Mouse (Mus musculus): ENCODE measurements around the gene Tsks. TPM values are rescaled to one million over a fixed set of nuclear protein-coding genes. Genes with fewer than 3 reads are reported as not detected.

Tsks gene
- polyA plus RNA-seq, 1 experiment from 2014 or later: not detected

Other genes with a start within 250 kb of the Tsks start
- gene Izumo2, start 234.5 kb upstream of the Tsks start, polyA plus RNA-seq (2014; fragmentation: Nextera tagmentation; extraction: Ambion mirVana): not detected in 2 replicates
- 30.9 and 36.1 TPM in 2 replicates for gene Vrk3, start 194.8 kb upstream of the Tsks start, polyA plus RNA-seq (2014; fragmentation: Nextera tagmentation; extraction: Ambion mirVana)
- 0.51 and 0.61 TPM in 2 replicates for gene Zfp473, start 192.2 kb upstream of the Tsks start, polyA plus RNA-seq (2014; fragmentation: Nextera tagmentation; extraction: Ambion mirVana)
- gene Nup62, start 127.1 kb upstream of the Tsks start, polyA plus RNA-seq (2014; fragmentation: Nextera tagmentation; extraction: Ambion mirVana): 41.5 and 41.7 TPM in 2 replicates
- 0.77 and 0.91 TPM in 2 replicates for gene Il4i1, start 126.8 kb upstream of the Tsks start, polyA plus RNA-seq (2014; fragmentation: Nextera tagmentation; extraction: Ambion mirVana)
- 1.8 and 1.9 TPM in 2 replicates for gene Atf5, start 126.5 kb upstream of the Tsks start, polyA plus RNA-seq (2014; fragmentation: Nextera tagmentation; extraction: Ambion mirVana)
- 33.4 and 61.6 TPM in 2 replicates for gene Akt1s1, start 94.2 kb upstream of the Tsks start, polyA plus RNA-seq (2014; fragmentation: Nextera tagmentation; extraction: Ambion mirVana)
- gene Tbc1d17, start 94.1 kb upstream of the Tsks start, polyA plus RNA-seq (2014; fragmentation: Nextera tagmentation; extraction: Ambion mirVana): 44.5 and 53.5 TPM in 2 replicates
- 19.4 and 22.7 TPM in 2 replicates for gene Pnkp, start 86.1 kb upstream of the Tsks start, polyA plus RNA-seq (2014; fragmentation: Nextera tagmentation; extraction: Ambion mirVana)
- 279 and 310 TPM in 2 replicates for gene Ptov1, start 73.4 kb upstream of the Tsks start, polyA plus RNA-seq (2014; fragmentation: Nextera tagmentation; extraction: Ambion mirVana)
- gene Med25, start 50.5 kb upstream of the Tsks start, polyA plus RNA-seq (2014; fragmentation: Nextera tagmentation; extraction: Ambion mirVana): 52.6 and 59.5 TPM in 2 replicates
- gene Fuz, start 47.1 kb upstream of the Tsks start, polyA plus RNA-seq (2014; fragmentation: Nextera tagmentation; extraction: Ambion mirVana): 11.9 and 14.5 TPM in 2 replicates
- 54.0 and 58.8 TPM in 2 replicates for gene Ap2a1, start 13.7 kb upstream of the Tsks start, polyA plus RNA-seq (2014; fragmentation: Nextera tagmentation; extraction: Ambion mirVana)
- 8.0 and 11.1 TPM in 2 replicates for gene Cpt1c, start 31.6 kb downstream of the Tsks start, polyA plus RNA-seq (2014; fragmentation: Nextera tagmentation; extraction: Ambion mirVana)
- 134 and 145 TPM in 2 replicates for gene Prmt1, start 43.4 kb downstream of the Tsks start, polyA plus RNA-seq (2014; fragmentation: Nextera tagmentation; extraction: Ambion mirVana)
- gene Irf3, start 54.4 kb downstream of the Tsks start, polyA plus RNA-seq (2014; fragmentation: Nextera tagmentation; extraction: Ambion mirVana): 57.6 and 60.9 TPM in 2 replicates
- 34.7 and 35.4 TPM in 2 replicates for gene Bcl2l12, start 55.5 kb downstream of the Tsks start, polyA plus RNA-seq (2014; fragmentation: Nextera tagmentation; extraction: Ambion mirVana)
- 36.2 and 36.8 TPM in 2 replicates for gene Scaf1, start 73.2 kb downstream of the Tsks start, polyA plus RNA-seq (2014; fragmentation: Nextera tagmentation; extraction: Ambion mirVana)
- gene Rras, start 74.8 kb downstream of the Tsks start, polyA plus RNA-seq (2014; fragmentation: Nextera tagmentation; extraction: Ambion mirVana): 98.6 and 108 TPM in 2 replicates
- gene Prr12, start 109.7 kb downstream of the Tsks start, polyA plus RNA-seq (2014; fragmentation: Nextera tagmentation; extraction: Ambion mirVana): 6.7 and 8.7 TPM in 2 replicates
- gene Nosip, start 119.2 kb downstream of the Tsks start, polyA plus RNA-seq (2014; fragmentation: Nextera tagmentation; extraction: Ambion mirVana): 48.5 and 53.8 TPM in 2 replicates
- 13.4 and 14.5 TPM in 2 replicates for gene Prrg2, start 119.5 kb downstream of the Tsks start, polyA plus RNA-seq (2014; fragmentation: Nextera tagmentation; extraction: Ambion mirVana)
- 218 and 262 TPM in 2 replicates for gene Rcn3, start 149.0 kb downstream of the Tsks start, polyA plus RNA-seq (2014; fragmentation: Nextera tagmentation; extraction: Ambion mirVana)
- gene Fcgrt, start 160.6 kb downstream of the Tsks start, polyA plus RNA-seq (2014; fragmentation: Nextera tagmentation; extraction: Ambion mirVana): 50.5 and 53.8 TPM in 2 replicates
- 1,053 and 1,103 TPM in 2 replicates for gene Rps11, start 181.2 kb downstream of the Tsks start, polyA plus RNA-seq (2014; fragmentation: Nextera tagmentation; extraction: Ambion mirVana)
- 878 and 918 TPM in 2 replicates for gene Rpl13a, start 185.6 kb downstream of the Tsks start, polyA plus RNA-seq (2014; fragmentation: Nextera tagmentation; extraction: Ambion mirVana)
- 0.34 and 0.58 TPM in 2 replicates for gene Gm45713, start 193.0 kb downstream of the Tsks start, polyA plus RNA-seq (2014; fragmentation: Nextera tagmentation; extraction: Ambion mirVana)
- gene Flt3l, start 193.2 kb downstream of the Tsks start, polyA plus RNA-seq (2014; fragmentation: Nextera tagmentation; extraction: Ambion mirVana): 1.3 and 1.4 TPM in 2 replicates
- gene Pih1d1, start 211.1 kb downstream of the Tsks start, polyA plus RNA-seq (2014; fragmentation: Nextera tagmentation; extraction: Ambion mirVana): 86.3 and 94.5 TPM in 2 replicates
- gene Aldh16a1, start 211.4 kb downstream of the Tsks start, polyA plus RNA-seq (2014; fragmentation: Nextera tagmentation; extraction: Ambion mirVana): 27.8 and 31.2 TPM in 2 replicates
- 5.3 and 7.8 TPM in 2 replicates for gene Slc17a7, start 220.7 kb downstream of the Tsks start, polyA plus RNA-seq (2014; fragmentation: Nextera tagmentation; extraction: Ambion mirVana)
- gene Gfy, start 236.4 kb downstream of the Tsks start, polyA plus RNA-seq (2014; fragmentation: Nextera tagmentation; extraction: Ambion mirVana): not detected in 2 replicates
- 0.61 TPM in 1 of 2 replicates, not detected in the other for gene Pth2, start 237.8 kb downstream of the Tsks start, polyA plus RNA-seq (2014; fragmentation: Nextera tagmentation; extraction: Ambion mirVana)